Mouse (Mus musculus) testis, adult 2 months (tissue): ENCODE measurements at regions not wholly inside any gene's neighbourhood (a gene's known extent, or its start where the extent isn't known, plus 50 kb on each side); places are given as distances from the start of the nearest gene placed in this dataset.

ENCODE experiments used
- CTCF ChIP-seq: fragments of 200-500 bp; IDR thresholded peaks from 2 replicates; pipeline ENCODE4 v1.5.1; 2012; ENCODE audit warnings: low read depth, mild to moderate bottlenecking, inconsistent platforms, low read length, moderate library complexity; ENCODE audit not compliant: control insufficient read depth, insufficient read depth, insufficient replicate concordance
- POLR2A ChIP-seq: fragments of 200-500 bp; IDR thresholded peaks from 2 replicates; pipeline ENCODE4 v1.6.1; 2012; ENCODE audit warnings: low read depth, mild to moderate bottlenecking, inconsistent platforms, low read length, moderate library complexity; ENCODE audit not compliant: control insufficient read depth

GRCm38 (mm10) chr2:167857911-167858310 is 73.9 kb upstream of the Ptpn1 start:
- TF ChIP-seq POLR2A (no peak), CTCF (no peak)
